Mouse (Mus musculus) left cerebral cortex, postnatal 25 days (tissue): ENCODE results near the gene Slc16a5. TPM values are rescaled to one million over a fixed set of nuclear protein-coding genes. Genes with fewer than 3 reads are reported as not detected.

Source experiments
- DNase-seq, 2 experiments: peaks; one replicate each; pipeline ENCODE4 v3.0.0; 2022; ENCODE audit warnings: low spot score in 2 of 2, mixed read lengths in 1 of 2
- intact Hi-C: fragments of 180-260 bp; cut with DNase I; formaldehyde crosslinking; loops from one replicate; pipeline ENCODE4 v1.15.1; 2025
- microRNA-seq, 2 experiments: library from miRNA; unstranded; fragments of <30 nt; microRNA quantifications; one replicate each; pipeline ENCODE4 v1.2.0; 2022
- total RNA-seq, 2 experiments: library from RNA; stranded (reverse); gene quantifications; 2 replicates each; pipeline ENCODE4 v1.2.3; 2021

Gene Slc16a5
- total RNA-seq, 2 experiments from 2014 or later, result not detected

GRCm38 (mm10) chr11:115511121-115511520, 48.8 kb downstream of the Slc16a5 start:
- DNase-seq, result no peak
- intact Hi-C loops, result no loop called here

- intact Hi-C loops, result loop anchor here (2.0 kb wide), 1 partner anchor 21 kb away; the partner anchor contains the start of gene Nt5c
- no peak for DNase-seq
Observed at GRCm38 (mm10) chr11:115512004-115512403, 49.7 kb downstream of the Slc16a5 start.

GRCm38 (mm10) chr11:115512407-115513183, 50.3 kb downstream of the Slc16a5 start:
- intact Hi-C loops, result loop anchor here (2.0 kb wide), 1 partner anchor 22 kb away; the partner anchor contains the start of gene Nt5c
- no peak for DNase-seq

GRCm38 (mm10) chr11:115513271-115514237, 51.3 kb downstream of the Slc16a5 start:
- intact Hi-C loops, result loop anchor here (2.0 kb wide), 1 partner anchor 23 kb away; the partner anchor contains the start of gene Nt5c
- DNase-seq, result peak in 1 of 2 experiments; percentile 66

GRCm38 (mm10) chr11:115514238-115514663, 52.0 kb downstream of the Slc16a5 start, which contains the start of gene Jpt1:
Gene Jpt1 (minus strand): TSS chr11:115514387.
- intact Hi-C loops, result no loop called here
- peak; percentile 97 to 98 for DNase-seq

- intact Hi-C loops, result no loop called here
- no peak for DNase-seq
Observed at GRCm38 (mm10) chr11:115515021-115515420, 52.7 kb downstream of the Slc16a5 start.

- intact Hi-C loops, result no loop called here
- no peak for DNase-seq
Observed at GRCm38 (mm10) chr11:115516942-115517341, 54.7 kb downstream of the Slc16a5 start.

- DNase-seq, result peak; percentile 26 to 73
- intact Hi-C loops, result no loop called here
Observed at GRCm38 (mm10) chr11:115518693-115519092, 56.4 kb downstream of the Slc16a5 start.

GRCm38 (mm10) chr11:115519581-115519980, 57.3 kb downstream of the Slc16a5 start:
- intact Hi-C loops, result no loop called here
- DNase-seq, result no peak

- no peak for DNase-seq
Observed at GRCm38 (mm10) chr11:115520218-115520617, 57.9 kb downstream of the Slc16a5 start.

GRCm38 (mm10) chr11:115521080-115521479, 58.8 kb downstream of the Slc16a5 start:
- no peak for DNase-seq
- intact Hi-C loops, result no loop called here

More at GRCm38 (mm10) chr11:115520218-115520617, 57.9 kb downstream of the Slc16a5 start:
- intact Hi-C loops, result no loop called here

GRCm38 (mm10) chr11:115522238-115522637, 60.0 kb downstream of the Slc16a5 start:
- intact Hi-C loops, result no loop called here
- no peak for DNase-seq

- no peak for DNase-seq
- intact Hi-C loops, result no loop called here
Observed at GRCm38 (mm10) chr11:115522703-115523102, 60.4 kb downstream of the Slc16a5 start.

Small RNAs within 50 kb of the gene (microRNA-seq; reads per million reads assigned to microRNA genes)
- gene Mir3968, result 0 reads per million in 2 experiments

Other genes starting within 250 kb of the Slc16a5 start
- gene Grin2c, start 195.2 kb upstream of the Slc16a5 start, total RNA-seq, result 10 to 100 TPM; 41.0 to 42.0 TPM
- 10 to 100 TPM; 14.5 to 17.4 TPM for gene Fdxr, start 185.4 kb upstream of the Slc16a5 start, total RNA-seq
- 10 to 100 TPM in 1 of 2 experiments, 1 to 10 TPM in 1; 9.5 to 10.8 TPM for gene Fads6, start 164.8 kb upstream of the Slc16a5 start, total RNA-seq
- under 1 TPM; 0.62 to 0.96 TPM for gene Otop2, start 155.3 kb upstream of the Slc16a5 start, total RNA-seq
- under 1 TPM; 0.18 to 0.28 TPM for gene Ush1g, start 140.4 kb upstream of the Slc16a5 start, total RNA-seq
- under 1 TPM in 1 of 2 experiments, not detected in 1; 0.14 TPM for gene Otop3, start 127.7 kb upstream of the Slc16a5 start, total RNA-seq
- gene Hid1, start 94.7 kb upstream of the Slc16a5 start, total RNA-seq, result 100 to 1,000 TPM; 108 to 111 TPM
- 10 to 100 TPM; 19.8 to 20.9 TPM for gene Cdr2l, start 80.6 kb upstream of the Slc16a5 start, total RNA-seq
- gene Mrpl58, start 58.7 kb upstream of the Slc16a5 start, total RNA-seq, result 100 to 1,000 TPM; 107 to 109 TPM
- 100 to 1,000 TPM; 447 to 455 TPM for gene Atp5h, start 42.5 kb upstream of the Slc16a5 start, total RNA-seq
- 10 to 100 TPM; 70.9 to 72.5 TPM for gene Kctd2, start 42.3 kb upstream of the Slc16a5 start, total RNA-seq
- not detected for gene Trim80, start 21.9 kb upstream of the Slc16a5 start, total RNA-seq
- gene Armc7, start 13.2 kb downstream of the Slc16a5 start, total RNA-seq, result 10 to 100 TPM; 12.5 to 12.8 TPM
- 10 to 100 TPM; 60.1 to 66.5 TPM for gene Nt5c, start 29.4 kb downstream of the Slc16a5 start, total RNA-seq
- gene Jpt1, start 51.9 kb downstream of the Slc16a5 start, total RNA-seq, result 100 to 1,000 TPM; 165 to 168 TPM
- gene Sumo2, start 73.8 kb downstream of the Slc16a5 start, total RNA-seq, result 100 to 1,000 TPM; 298 to 313 TPM
- 10 to 100 TPM; 45.7 to 49.1 TPM for gene Nup85, start 102.0 kb downstream of the Slc16a5 start, total RNA-seq
- gene Mrps7, start 141.5 kb downstream of the Slc16a5 start, total RNA-seq, result 10 to 100 TPM; 52.2 to 56.2 TPM
- gene Gga3, start 141.6 kb downstream of the Slc16a5 start, total RNA-seq, result 10 to 100 TPM; 76.5 to 88.6 TPM
- gene Mif4gd, start 150.5 kb downstream of the Slc16a5 start, total RNA-seq, result 10 to 100 TPM; 17.6 to 19.4 TPM
- 10 to 100 TPM; 54.3 to 59.3 TPM for gene Slc25a19, start 165.8 kb downstream of the Slc16a5 start, total RNA-seq
- 100 to 1,000 TPM; 204 TPM for gene Grb2, start 246.1 kb downstream of the Slc16a5 start, total RNA-seq